Mouse (Mus musculus) embryonic facial prominence, embryonic 14.5 days (tissue): ENCODE measurements around the gene Ggct. TPM values are rescaled to one million over a fixed set of nuclear protein-coding genes. Genes with fewer than 3 reads are reported as not detected.

ENCODE experiments used
- ATAC-seq: fragments of 200-750 bp; cut with Nextera tagmentation; 2 replicates; pipeline ENCODE4 v1.8.0; 2017; ENCODE audit warnings: low read depth, moderate number of reproducible peaks, moderate TSS enrichment
- DNase-seq: peaks from one replicate; pipeline ENCODE4 v3.0.0-alpha.2; 2015; ENCODE audit warnings: low spot score
- H3K27ac ChIP-seq: fragments of 300-500 bp; sonication (generic); replicated peaks from 2 replicates; pipeline ENCODE4 v1.5.1; 2014; ENCODE audit warnings: low read depth, mild to moderate bottlenecking, low read length, moderate library complexity
- H3K27me3 ChIP-seq: fragments of 300-500 bp; sonication (generic); replicated peaks from 2 replicates; pipeline ENCODE4 v1.6.1; 2014; ENCODE audit warnings: low read length; ENCODE audit not compliant: control insufficient read depth, insufficient read depth
- H3K36me3 ChIP-seq: fragments of 300-500 bp; sonication (generic); 2 replicates; pipeline ENCODE4 v1.6.1; 2014; ENCODE audit warnings: low read length, mixed read lengths; ENCODE audit not compliant: control insufficient read depth, insufficient read depth
- H3K4me1 ChIP-seq: fragments of 300-500 bp; sonication (generic); 2 replicates; pipeline ENCODE4 v1.6.1; 2014; ENCODE audit warnings: antibody characterized with exemption, low read length; ENCODE audit not compliant: control insufficient read depth, insufficient read depth
- H3K4me2 ChIP-seq: fragments of 300-500 bp; sonication (generic); 2 replicates; pipeline ENCODE4 v1.6.1; 2014; ENCODE audit warnings: low read depth, mild to moderate bottlenecking, low read length, moderate library complexity, mixed read lengths
- H3K4me3 ChIP-seq: fragments of 300-500 bp; sonication (generic); 2 replicates; pipeline ENCODE4 v1.5.1; 2014; ENCODE audit warnings: low read depth, mild to moderate bottlenecking, low read length
- H3K9ac ChIP-seq: fragments of 300-500 bp; sonication (generic); 2 replicates; pipeline ENCODE4 v1.6.1; 2014; ENCODE audit warnings: low read depth, mild to moderate bottlenecking, low read length, moderate library complexity, mixed read lengths
- H3K9me3 ChIP-seq: fragments of 300-500 bp; sonication (generic); 2 replicates; pipeline ENCODE4 v1.6.1; 2016; ENCODE audit warnings: low read length; ENCODE audit not compliant: control insufficient read depth
- WGBS: fragments of 180-500 bp; shearing (Covaris S2); extraction: QIAGEN DNeasy Blood & Tissue Kit; methylation state at CpG from one replicate; pipeline ENCODE4 v1.1.7; 2014; 5-methylcytosine and 5-hydroxymethylcytosine counted together
- polyA plus RNA-seq: library from polyadenylated mRNA; unstranded; fragments of >200 nt; fragmentation: Nextera tagmentation; extraction: Ambion mirVana; gene quantifications from 2 replicates; pipeline ENCODE4 v1.2.1, GENCODE M21; 2014

Gene Ggct
- polyA plus RNA-seq, 1 experiment from 2014 or later, result 10.8 TPM

GRCm38 (mm10) chr6:54939631-54940030 lies 53.1 kb downstream of the Ggct start:
- Histone ChIP-seq H3K4me1 (0 out of 2 replicates have a peak, but pooled peaks cover 4% of the 10 kb centered on the region), H3K9ac (no peak overlapping the region), H3K9me3 (no peaks in the 10 kb centered on the region), H3K36me3 (no peaks in the 10 kb centered on the region), H3K4me2 (no peak overlapping the region), H3K27ac (no peak overlapping the region), H3K4me3 (no peak overlapping the region), H3K27me3 (peaks cover 13% of the 10 kb centered on the region)
- WGBS, result 71% methylated on average over 4 of the region's 4 CpGs
- ATAC-seq (no peak), DNase-seq (peak; percentile 35)

GRCm38 (mm10) chr6:54936496-54936895 lies 56.3 kb downstream of the Ggct start:
- no peak overlapping the region for H3K4me3 ChIP-seq
- no peak overlapping the region for H3K9ac ChIP-seq
- H3K4me1 ChIP-seq, result 0 out of 2 replicates have a peak, but pooled peaks cover 4% of the 10 kb centered on the region
- WGBS, result 67% methylated on average over 2 of the region's 2 CpGs
- no peaks in the 10 kb centered on the region for H3K9me3 ChIP-seq
- H3K27ac ChIP-seq, result no peak overlapping the region
- no peak overlapping the region for H3K4me2 ChIP-seq
- H3K27me3 ChIP-seq, result no peaks in the 10 kb centered on the region
- DNase-seq (no peak), ATAC-seq (no peak)
- no peaks in the 10 kb centered on the region for H3K36me3 ChIP-seq

- H3K4me2 ChIP-seq, result no peak overlapping the region
- DNase-seq, result no peak
- WGBS, result 76% methylated on average over 5 of the region's 5 CpGs
- 0 out of 2 replicates have a peak, but pooled peaks cover 2% of the 10 kb centered on the region for H3K4me1 ChIP-seq
- H3K9me3 ChIP-seq, result no peaks in the 10 kb centered on the region
- H3K27ac ChIP-seq, result no peak overlapping the region
- no peak for ATAC-seq
- H3K9ac ChIP-seq, result no peak overlapping the region
- H3K36me3 ChIP-seq, result no peaks in the 10 kb centered on the region
- H3K27me3 ChIP-seq, result no peaks in the 10 kb centered on the region
- no peak overlapping the region for H3K4me3 ChIP-seq
Measured at GRCm38 (mm10) chr6:54934930-54935329, 57.8 kb downstream of the Ggct start.

- DNase-seq (no peak), ATAC-seq (no peak)
- Histone ChIP-seq H3K4me3 (no peak overlapping the region), H3K27ac (no peak overlapping the region), H3K4me1 (no peaks in the 10 kb centered on the region), H3K4me2 (no peak overlapping the region), H3K9ac (no peak overlapping the region), H3K9me3 (no peaks in the 10 kb centered on the region), H3K36me3 (no peaks in the 10 kb centered on the region), H3K27me3 (no peaks in the 10 kb centered on the region)
- WGBS, result 86% methylated on average over 8 of the region's 8 CpGs
Measured at GRCm38 (mm10) chr6:54934313-54934712, 58.4 kb downstream of the Ggct start.

GRCm38 (mm10) chr6:54933866-54934265 lies 58.9 kb downstream of the Ggct start:
- 82% methylated on average over 3 of the region's 3 CpGs for WGBS
- no peak for ATAC-seq
- Histone ChIP-seq H3K9ac (no peak overlapping the region), H3K4me2 (no peak overlapping the region), H3K4me3 (no peak overlapping the region), H3K27me3 (no peaks in the 10 kb centered on the region), H3K36me3 (no peaks in the 10 kb centered on the region), H3K4me1 (no peaks in the 10 kb centered on the region), H3K27ac (no peak overlapping the region), H3K9me3 (no peaks in the 10 kb centered on the region)
- DNase-seq, result no peak

- Histone ChIP-seq H3K4me2 (no peak overlapping the region), H3K36me3 (no peaks in the 10 kb centered on the region), H3K27me3 (no peaks in the 10 kb centered on the region), H3K9ac (no peak overlapping the region), H3K27ac (no peak overlapping the region), H3K9me3 (no peaks in the 10 kb centered on the region), H3K4me3 (no peak overlapping the region), H3K4me1 (no peaks in the 10 kb centered on the region)
- ATAC-seq (no peak), DNase-seq (no peak)
- 73% methylated on average over 5 of the region's 5 CpGs for WGBS
Measured at GRCm38 (mm10) chr6:54933216-54933615, 59.5 kb downstream of the Ggct start.

Other genes starting within 250 kb of the Ggct start
- 4.9 and 5.1 TPM in 2 replicates for gene Znrf2, start 176.0 kb downstream of the Ggct start, polyA plus RNA-seq
- 7.5 and 7.8 TPM in 2 replicates for gene Nod1, start 20.3 kb downstream of the Ggct start, polyA plus RNA-seq
- gene Gars, start 45.1 kb upstream of the Ggct start, polyA plus RNA-seq, result 142 and 154 TPM in 2 replicates
- 0.51 and 0.84 TPM in 2 replicates for gene Crhr2, start 140.1 kb upstream of the Ggct start, polyA plus RNA-seq
- 4.2 and 5.9 TPM in 2 replicates for gene Inmt, start 182.1 kb upstream of the Ggct start, polyA plus RNA-seq
- gene Mindy4, start 210.4 kb upstream of the Ggct start, polyA plus RNA-seq, result 16.2 and 18.2 TPM in 2 replicates